Mouse (Mus musculus) MEL (cell line): ENCODE results near the gene Gm3573.
"Not testable (repeated sequence)": the region's sequence is repeated elsewhere in the genome, so short reads cannot be mapped to it uniquely, and the experiment has no call there.

Source experiments
- BHLHE40 ChIP-seq: IDR thresholded peaks from 2 replicates; pipeline ENCODE4 v1.6.1; 2012; ENCODE audit warnings: low read depth, mild to moderate bottlenecking, inconsistent platforms, low read length, improper control_type of control experiment, borderline replicate concordance
- CTCF ChIP-seq, 3 experiments: IDR thresholded peaks in 2 of 3; conservative IDR thresholded peaks in 1 of 3; 2 replicates each; pipeline ENCODE4 v1.5.1; 2011 to 2012; ENCODE audit warnings: low read length in 3 of 3, low read depth in 2 of 3, mild to moderate bottlenecking in 2 of 3, improper control_type of control experiment in 1 of 3, inconsistent platforms in 1 of 3, mixed read lengths in 1 of 3, moderate library complexity in 1 of 3; ENCODE audit not compliant: control insufficient read depth in 1 of 3, insufficient read depth in 1 of 3, poor library complexity in 1 of 3, severe bottlenecking in 1 of 3
- ELF1 ChIP-seq: IDR thresholded peaks from 2 replicates; pipeline ENCODE4 v1.6.1; 2014; ENCODE audit warnings: low read depth, mild to moderate bottlenecking, inconsistent platforms, low read length, improper control_type of control experiment, moderate library complexity
- GABPA ChIP-seq: IDR thresholded peaks from 2 replicates; pipeline ENCODE4 v1.6.1; 2012; ENCODE audit warnings: low read depth, mild to moderate bottlenecking, inconsistent platforms, low read length, improper control_type of control experiment, moderate library complexity
- MAX ChIP-seq: IDR thresholded peaks from 2 replicates; pipeline ENCODE4 v1.6.1; 2011; ENCODE audit warnings: low read length, improper control_type of control experiment
- MXI1 ChIP-seq: IDR thresholded peaks from 2 replicates; pipeline ENCODE4 v1.6.1; 2011; ENCODE audit warnings: mild to moderate bottlenecking, low read depth, low read length, improper control_type of control experiment
- POLR2A ChIP-seq, 2 experiments: IDR thresholded peaks; 2 replicates each; pipeline ENCODE4 v1.6.1; 2011 to 2012; ENCODE audit warnings: low read length in 2 of 2, mild to moderate bottlenecking in 2 of 2, control low read depth in 1 of 2, improper control_type of control experiment in 1 of 2, low read depth in 1 of 2, moderate library complexity in 1 of 2; ENCODE audit not compliant: control insufficient read depth in 1 of 2, insufficient read depth in 1 of 2, poor library complexity in 1 of 2
- RCOR1 ChIP-seq: IDR thresholded peaks from 2 replicates; pipeline ENCODE4 v1.6.1; 2012; ENCODE audit warnings: low read depth, mild to moderate bottlenecking, inconsistent platforms, low read length, improper control_type of control experiment
- USF1 ChIP-seq: IDR thresholded peaks from 2 replicates; pipeline ENCODE4 v1.6.1; 2014; ENCODE audit warnings: low read depth, mild to moderate bottlenecking, inconsistent platforms, low read length, improper control_type of control experiment, moderate library complexity

- not testable (repeated sequence) for TF ChIP-seq MXI1; RCOR1; CTCF (IDR thresholded peaks at IDR 0.05 in 2 of 3, conservative IDR thresholded peaks at IDR 0.05 in 1 of 3; ENCODE audit: control insufficient read depth in 1 of 3, insufficient read depth in 1 of 3, low read depth in 2 of 3, low read length in 3 of 3, poor library complexity in 1 of 3, severe bottlenecking in 1 of 3); POLR2A (IDR thresholded peaks at IDR 0.05; ENCODE audit: control insufficient read depth in 1 of 2, insufficient read depth in 1 of 2, low read depth in 1 of 2, low read length in 2 of 2, poor library complexity in 1 of 2); ELF1; USF1; BHLHE40; GABPA; MAX
These were observed 28.1 kb downstream of the Gm3573 start, which contains the start of gene Gm17027 for GRCm38 (mm10) chr14:42162522-42162921.
